Mouse (Mus musculus) monocyte, adult 5-6 weeks (primary cell): ENCODE results near the gene Wdr18. TPM values are rescaled to one million over a fixed set of nuclear protein-coding genes. Genes with fewer than 3 reads are reported as not detected.

Experiments used
- ATAC-seq: fragments of 153-309, 156-312 bp; replicated peaks from 2 replicates; pipeline ENCODE4 v1.8.0; 2017; ENCODE audit warnings: mild to moderate bottlenecking; ENCODE audit not compliant: low TSS enrichment, insufficient number of reproducible peaks, severe bottlenecking, poor library complexity, low FRiP score
- total RNA-seq: library from RNA; stranded (forward); fragments of 200-1000, 200-491, 200-594 nt; gene quantifications from 3 replicates; pipeline ENCODE4 v1.2.3, GENCODE M21; 2017

The Wdr18 gene
- total RNA-seq, 1 experiment from 2014 or later, result 14.2 TPM

DNA sequence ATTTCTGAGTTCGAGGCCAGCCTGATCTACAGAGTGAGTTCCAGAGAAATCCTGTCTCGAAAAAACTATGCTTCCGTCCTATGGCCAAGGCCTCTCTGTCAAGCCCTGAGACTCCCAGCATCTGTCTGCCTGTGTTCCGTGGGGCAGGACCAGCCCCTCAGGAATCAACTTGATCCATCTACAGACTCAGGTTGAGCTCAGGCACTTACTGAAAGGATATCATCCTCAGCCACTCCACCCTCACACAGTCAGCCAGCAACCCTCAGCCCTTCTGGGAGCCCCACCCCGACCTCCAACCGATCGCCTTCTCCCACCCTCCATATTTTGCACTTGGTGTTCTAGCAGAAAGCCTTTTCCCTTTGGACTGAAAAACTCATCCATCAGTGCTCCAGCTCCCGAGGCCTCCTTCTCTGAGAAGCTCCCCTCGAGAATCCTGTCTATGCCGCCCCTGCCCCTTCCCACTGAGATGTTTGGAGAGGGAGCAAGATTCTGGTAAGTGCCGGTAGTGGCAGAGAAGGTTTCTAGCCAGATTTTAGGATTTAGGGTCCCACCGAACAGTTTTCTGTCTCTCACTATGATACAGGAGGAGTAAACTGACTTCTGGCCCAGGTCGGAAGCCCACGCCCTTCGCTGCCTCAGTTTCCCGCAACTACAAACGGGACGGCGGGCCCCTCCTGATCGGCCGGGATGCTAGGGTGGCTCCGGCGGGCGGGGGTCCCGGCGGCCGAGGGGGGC lies 28.0 kb downstream of the Wdr18 start:
- ATAC-seq, result no peak

GRCm38 (mm10) chr10:79988506-79989271 lies 28.7 kb downstream of the Wdr18 start, which contains the start of gene Cnn2:
Gene Cnn2 (plus strand): TSS chr10:79988584.
- no peak for ATAC-seq

GRCm38 (mm10) chr10:79989272-79989786 lies 29.4 kb downstream of the Wdr18 start:
- no peak for ATAC-seq

GRCm38 (mm10) chr10:79989870-79990269 lies 29.9 kb downstream of the Wdr18 start:
- no peak for ATAC-seq

DNA sequence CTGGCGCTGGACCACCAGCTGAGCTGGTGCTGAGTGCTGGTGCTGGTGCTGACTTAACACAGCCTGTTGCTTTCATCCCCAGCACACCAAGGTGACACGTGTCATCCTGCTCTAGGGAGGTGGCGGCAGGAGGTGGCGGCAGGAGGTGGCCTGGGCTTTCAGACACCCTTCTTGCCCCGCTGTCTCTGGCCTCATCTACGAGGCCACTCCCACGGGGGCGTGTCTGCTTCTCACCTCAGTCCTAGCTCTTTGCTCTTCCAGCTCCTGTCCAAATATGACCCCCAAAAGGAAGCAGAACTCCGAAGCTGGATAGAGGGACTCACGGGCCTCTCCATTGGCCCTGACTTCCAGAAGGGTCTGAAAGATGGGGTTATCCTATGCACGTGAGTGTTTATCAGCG lies 31.1 kb downstream of the Wdr18 start:
- ATAC-seq, result no peak

DNA sequence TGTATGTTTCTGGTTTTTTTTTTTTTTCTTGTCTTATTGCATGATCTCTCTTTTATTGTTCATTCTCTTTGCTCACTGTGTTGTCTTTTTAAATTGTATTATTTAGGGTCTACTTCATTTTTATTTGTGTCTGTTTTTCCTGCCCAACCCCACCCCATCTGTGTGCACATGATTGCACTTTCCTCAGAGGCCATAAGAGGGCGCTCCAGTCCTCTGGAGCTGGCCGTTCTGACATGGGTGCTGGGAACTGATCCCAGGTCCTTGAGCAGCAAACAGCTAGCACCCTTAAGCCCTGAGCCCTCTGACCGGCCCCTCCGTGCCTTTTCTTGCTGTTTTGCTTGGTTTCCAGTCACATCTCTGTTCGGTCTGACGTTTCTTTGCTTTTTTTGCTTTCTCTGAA lies 31.6 kb downstream of the Wdr18 start:
- ATAC-seq, result no peak

- 0 out of 2 replicates have a peak, but pooled peaks have one; percentile 14 for ATAC-seq
Measured at GRCm38 (mm10) chr10:79994397-79995115, 34.6 kb downstream of the Wdr18 start.

GRCm38 (mm10) chr10:79995636-79996035 lies 35.7 kb downstream of the Wdr18 start:
- no peak for ATAC-seq

DNA sequence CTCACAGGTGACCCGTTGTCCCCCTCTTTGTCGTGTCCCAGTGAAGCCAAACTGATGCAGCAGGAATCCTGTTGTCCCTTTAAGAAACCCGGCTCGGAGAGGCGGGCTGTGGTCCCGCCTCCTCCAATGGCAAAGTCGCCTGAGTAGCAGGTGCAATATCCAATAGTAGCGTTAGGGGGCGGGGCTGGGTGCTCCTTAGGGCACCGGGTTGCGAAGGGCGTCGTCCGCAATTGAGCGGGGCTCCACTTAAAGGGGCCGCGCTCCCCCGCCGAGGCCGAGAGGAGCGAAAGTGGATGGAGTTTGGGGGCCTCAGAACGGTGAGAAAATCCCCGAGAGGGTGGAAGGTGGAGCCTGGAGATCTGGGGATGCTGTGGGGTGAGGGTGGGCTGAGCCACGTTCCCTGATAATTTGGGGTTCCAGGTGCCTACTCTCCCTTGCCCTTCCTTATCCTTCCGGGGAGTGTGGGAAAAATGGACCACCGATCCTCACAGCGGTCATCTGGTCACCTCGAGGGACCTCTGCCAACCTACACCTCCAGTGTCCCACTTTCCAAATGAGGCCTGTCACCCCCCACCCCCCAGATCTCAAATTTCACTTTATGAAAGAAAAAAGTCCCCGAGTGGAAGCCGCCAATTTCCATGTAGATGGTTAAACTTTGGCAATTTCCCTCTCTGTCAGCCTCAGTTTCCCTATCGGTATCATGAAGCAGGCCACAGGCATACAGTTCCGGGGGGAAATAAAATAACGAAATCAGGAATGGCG lies 36.5 kb downstream of the Wdr18 start, which contains the start of gene Abca7:
Gene Abca7, plus strand, starts transcription at position 223 of the 762 bp plus-strand sequence.
- ATAC-seq, result peak; percentile 86

DNA sequence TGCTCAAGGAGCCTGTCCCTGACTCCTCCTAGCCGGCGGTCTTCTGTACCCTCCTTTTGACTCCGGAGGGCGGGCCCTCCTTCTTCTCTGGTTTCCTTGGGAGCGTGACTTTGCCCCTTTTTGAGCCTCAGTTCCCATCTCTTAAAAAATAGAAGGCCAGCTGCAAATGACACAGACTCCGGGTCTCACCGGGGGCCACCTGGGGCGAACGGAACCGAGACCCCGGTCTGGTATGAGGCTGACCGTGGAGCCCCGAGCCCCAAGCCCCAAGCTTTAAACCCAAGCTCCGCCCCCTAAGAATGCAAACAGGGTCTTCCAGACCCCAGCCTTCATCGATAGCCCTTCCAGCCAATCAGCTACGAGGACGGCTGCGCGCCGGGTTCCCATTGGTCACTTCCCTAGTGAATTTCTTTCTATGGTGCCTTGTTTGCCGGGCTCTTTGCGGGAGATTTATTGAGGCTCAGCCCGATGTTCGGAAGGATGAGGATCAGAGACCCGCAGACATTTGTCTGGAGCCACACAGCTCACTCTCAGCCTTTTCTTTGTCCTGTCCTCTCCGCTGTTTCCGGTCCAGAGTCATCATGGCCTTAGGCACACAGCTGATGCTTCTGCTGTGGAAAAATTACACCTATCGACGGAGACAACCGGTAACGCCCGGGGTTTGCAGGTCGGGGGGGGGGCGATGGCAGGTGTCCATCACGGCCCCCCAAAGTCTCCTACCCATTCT lies 37.2 kb downstream of the Wdr18 start:
- ATAC-seq, result 0 out of 2 replicates have a peak, but pooled peaks have one; percentile 20

DNA sequence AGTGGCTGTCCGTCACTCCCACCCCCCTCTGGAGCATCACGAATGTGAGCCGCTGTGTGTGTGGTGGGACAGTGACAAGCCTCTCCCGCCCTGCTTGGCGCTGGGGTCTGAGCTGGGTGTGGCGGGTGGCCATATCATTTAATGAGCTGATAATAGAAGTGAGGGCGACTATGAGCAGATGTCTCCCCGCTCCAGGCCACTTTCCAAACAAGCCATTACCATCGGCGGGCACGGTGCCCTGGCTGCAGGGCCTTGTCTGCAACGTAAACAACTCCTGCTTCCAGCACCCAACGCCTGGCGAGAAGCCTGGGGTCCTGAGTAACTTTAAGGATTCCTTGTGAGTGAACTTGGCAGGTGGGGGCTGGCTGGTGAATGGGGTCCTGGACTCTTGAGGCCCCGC lies 37.9 kb downstream of the Wdr18 start:
- no peak for ATAC-seq

DNA sequence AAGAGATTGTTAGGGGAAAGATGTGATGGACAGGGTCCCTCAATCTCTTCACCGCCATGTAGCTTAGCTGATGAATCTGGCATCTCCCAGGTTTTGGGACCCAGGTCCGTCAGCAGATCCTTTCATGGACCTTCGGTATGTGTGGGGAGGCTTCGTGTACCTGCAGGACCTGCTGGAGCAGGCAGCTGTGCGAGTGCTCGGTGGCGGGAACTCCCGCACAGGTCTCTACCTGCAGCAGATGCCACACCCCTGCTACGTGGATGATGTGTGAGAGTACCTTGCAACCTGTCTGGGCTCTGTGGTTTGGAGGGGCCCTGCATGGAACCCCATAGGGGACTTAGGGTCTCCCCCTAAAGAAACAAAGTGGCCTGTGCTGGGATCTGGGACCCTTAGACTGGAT lies 42.0 kb downstream of the Wdr18 start:
- no peak for ATAC-seq

- no peak for ATAC-seq
Measured at GRCm38 (mm10) chr10:80002829-80003228, 42.9 kb downstream of the Wdr18 start.

DNA sequence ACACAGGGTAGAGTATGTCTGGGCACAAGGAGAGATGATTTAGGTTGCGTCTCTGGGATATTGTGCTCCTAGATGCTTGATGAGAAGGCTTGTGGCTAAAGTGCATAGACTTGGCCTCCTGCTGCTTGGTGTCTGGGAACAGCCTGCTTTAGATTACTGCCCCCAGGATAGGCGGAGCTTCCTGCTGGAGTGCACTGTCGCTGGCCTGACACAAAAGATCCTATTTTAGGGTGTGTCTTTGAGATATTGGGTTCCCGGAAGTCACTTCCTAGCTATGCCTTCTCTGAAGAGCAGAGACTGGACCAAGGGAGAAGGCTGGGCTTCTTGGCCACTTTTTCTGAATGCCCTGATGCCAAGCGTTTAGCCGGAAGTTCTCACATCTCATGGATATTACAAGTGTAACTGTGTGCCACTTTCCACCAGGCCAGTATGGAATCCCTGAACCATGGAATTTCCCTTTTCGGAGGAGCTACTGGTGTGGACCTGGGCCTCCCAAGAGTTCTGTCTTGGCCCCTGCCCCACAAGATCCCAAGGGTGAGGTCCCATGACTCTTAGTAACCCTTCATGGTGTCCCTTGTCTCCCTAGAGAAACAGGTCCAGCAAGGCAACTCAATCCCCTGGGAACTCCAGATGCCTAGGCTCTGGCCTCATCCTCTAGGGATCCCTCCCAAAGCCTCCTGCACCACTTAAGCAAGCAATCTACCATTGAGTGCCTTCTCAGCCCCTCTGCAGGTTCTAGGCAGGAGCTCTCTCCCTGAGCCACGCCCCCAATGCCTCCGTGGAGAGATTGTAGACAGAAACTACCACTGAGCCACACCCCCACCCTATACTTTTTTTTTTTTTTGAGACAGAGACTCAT lies 43.7 kb downstream of the Wdr18 start:
- ATAC-seq, result no peak

- no peak for ATAC-seq
Measured at GRCm38 (mm10) chr10:80004233-80004705, 44.3 kb downstream of the Wdr18 start.

- ATAC-seq, result no peak
Measured at GRCm38 (mm10) chr10:80011740-80012139, 51.8 kb downstream of the Wdr18 start.

GRCm38 (mm10) chr10:80013609-80014008 lies 53.7 kb downstream of the Wdr18 start:
- ATAC-seq, result no peak
